Mouse (Mus musculus) bone marrow, adult 2 months (tissue): ENCODE results near the gene Vps13d. TPM values are rescaled to one million over a fixed set of nuclear protein-coding genes. Genes with fewer than 3 reads are reported as not detected.
"Not testable (repeated sequence)": the region's sequence is repeated elsewhere in the genome, so short reads cannot be mapped to it uniquely, and the experiment has no call there.

ENCODE experiments used
- H3K27ac ChIP-seq: fragments of 200-500 bp; 2 replicates; pipeline ENCODE4 v1.5.1; 2012; ENCODE audit warnings: low read depth, mild to moderate bottlenecking, control low read depth, inconsistent platforms, low read length; ENCODE audit not compliant: control insufficient read depth, poor library complexity, insufficient read depth
- H3K4me1 ChIP-seq: fragments of 200-500 bp; 2 replicates; pipeline ENCODE4 v1.6.1; 2011; ENCODE audit warnings: low read length; ENCODE audit not compliant: control insufficient read depth, insufficient read depth
- H3K4me3 ChIP-seq: fragments of 200-500 bp; replicated peaks from 2 replicates; pipeline ENCODE3; 2011; ENCODE audit warnings: mild to moderate bottlenecking, low read depth, low read length, control low read depth; ENCODE audit not compliant: control insufficient read depth
- CTCF ChIP-seq: fragments of 200-500 bp; IDR thresholded peaks from 2 replicates; pipeline ENCODE4 v1.5.1; 2011; ENCODE audit warnings: low read length, control low read depth; ENCODE audit not compliant: control insufficient read depth, insufficient read depth
- POLR2A ChIP-seq: fragments of 200-500 bp; IDR thresholded peaks from 2 replicates; pipeline ENCODE4 v1.6.1; 2011; ENCODE audit warnings: low read depth, mild to moderate bottlenecking, control low read depth, low read length, borderline replicate concordance; ENCODE audit not compliant: control insufficient read depth
- WGBS: fragments of 180-500 bp; shearing (Covaris S2); methylation state at CpG from one replicate; pipeline ENCODE4 v1.1.7; 2018; 5-methylcytosine and 5-hydroxymethylcytosine counted together
- polyA plus RNA-seq: library from polyadenylated mRNA; stranded (reverse); fragments of >200 nt; gene quantifications from 2 replicates; pipeline ENCODE4 v1.2.4, GENCODE M21; 2011; ENCODE audit warnings: low replicate concordance; ENCODE audit not compliant: missing spikeins, insufficient read depth, insufficient read length

The Vps13d gene
- polyA plus RNA-seq, 1 experiment, result 35.3 TPM

GRCm38 (mm10) chr4:145193991-145194511 is 754 bp downstream of the Vps13d start:
- Histone ChIP-seq H3K4me1 (peaks cover 1% of the 10 kb centered on the region; the same call in 1 of the 2 replicates), H3K27ac (peak overlapping the region; percentile 76; the same call in 1 of the 2 replicates), H3K4me3 (peak overlapping the region; percentile 96)
- no peak for TF ChIP-seq CTCF
- no peak for TF ChIP-seq POLR2A
- 2% methylated on average over 10 of the region's 10 CpGs for WGBS

GRCm38 (mm10) chr4:145193406-145193805 is 1.4 kb downstream of the Vps13d start:
- Histone ChIP-seq H3K27ac (no peak overlapping the region), H3K4me1 (peaks cover 1% of the 10 kb centered on the region; the same call in 1 of the 2 replicates), H3K4me3 (no peak overlapping the region)
- TF ChIP-seq POLR2A, result no peak
- no peak for TF ChIP-seq CTCF
- 41% methylated on average over 3 of the region's 3 CpGs for WGBS

DNA sequence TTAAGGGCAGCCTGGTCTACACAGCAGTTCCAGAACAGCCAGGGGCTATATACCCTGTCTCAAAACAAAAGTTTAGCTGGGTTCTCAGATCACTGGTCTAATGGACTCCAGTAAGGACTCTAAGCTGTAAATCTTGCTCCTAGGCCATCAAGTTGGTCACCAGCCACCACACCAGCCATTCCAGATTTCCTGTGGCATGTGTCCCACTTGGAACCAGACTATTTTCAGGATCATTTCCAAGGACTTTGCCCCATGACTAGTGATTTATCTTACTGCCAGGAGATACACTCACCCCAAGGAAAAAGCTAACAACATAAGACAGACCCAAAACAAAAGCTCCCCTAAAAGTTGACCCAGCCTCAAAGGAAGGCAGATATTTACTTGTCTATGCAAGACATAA is 2.1 kb downstream of the Vps13d start:
- no peak overlapping the region for H3K4me3 ChIP-seq
- TF ChIP-seq POLR2A, result no peak
- TF ChIP-seq CTCF, result no peak
- no peak overlapping the region for H3K27ac ChIP-seq
- peaks cover 1% of the 10 kb centered on the region; the same call in 1 of the 2 replicates for H3K4me1 ChIP-seq

GRCm38 (mm10) chr4:145188561-145188960 is 6.2 kb downstream of the Vps13d start:
- TF ChIP-seq CTCF (no peak), POLR2A (no peak)
- H3K4me3 ChIP-seq, result no peak overlapping the region
- H3K27ac ChIP-seq, result no peak overlapping the region
- H3K4me1 ChIP-seq, result no peaks in the 10 kb centered on the region

DNA sequence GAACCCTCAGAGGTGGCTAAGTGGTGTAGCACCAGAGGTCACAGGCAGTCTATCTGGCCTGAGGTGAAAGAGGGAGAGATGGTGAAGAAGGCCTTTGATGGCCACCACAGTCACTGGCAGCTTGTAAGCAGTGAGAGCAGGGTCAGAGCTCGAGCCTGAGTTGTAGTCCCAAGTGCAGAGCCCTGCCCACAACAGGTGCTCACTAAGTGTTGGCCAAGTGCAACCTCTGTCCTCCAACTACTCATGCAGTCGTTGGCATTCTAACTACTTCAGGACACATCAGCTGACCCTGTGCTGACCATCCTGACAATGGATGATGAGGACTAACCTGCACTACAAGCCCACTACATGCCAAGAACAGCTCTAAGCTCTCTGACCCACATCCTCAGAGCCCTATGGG is 7.2 kb downstream of the Vps13d start:
- no peak overlapping the region for H3K27ac ChIP-seq
- no peak for TF ChIP-seq CTCF
- no peak for TF ChIP-seq POLR2A
- no peak overlapping the region for H3K4me3 ChIP-seq
- no peaks in the 10 kb centered on the region for H3K4me1 ChIP-seq
- 76% methylated on average over 2 of the region's 2 CpGs for WGBS

GRCm38 (mm10) chr4:145178918-145179549 is 15.8 kb downstream of the Vps13d start:
- 90% methylated on average over 5 of the region's 5 CpGs for WGBS
- no peak overlapping the region for H3K4me3 ChIP-seq
- H3K4me1 ChIP-seq, result no peaks in the 10 kb centered on the region
- no peak for TF ChIP-seq CTCF
- TF ChIP-seq POLR2A, result no peak
- H3K27ac ChIP-seq, result no peak overlapping the region

DNA sequence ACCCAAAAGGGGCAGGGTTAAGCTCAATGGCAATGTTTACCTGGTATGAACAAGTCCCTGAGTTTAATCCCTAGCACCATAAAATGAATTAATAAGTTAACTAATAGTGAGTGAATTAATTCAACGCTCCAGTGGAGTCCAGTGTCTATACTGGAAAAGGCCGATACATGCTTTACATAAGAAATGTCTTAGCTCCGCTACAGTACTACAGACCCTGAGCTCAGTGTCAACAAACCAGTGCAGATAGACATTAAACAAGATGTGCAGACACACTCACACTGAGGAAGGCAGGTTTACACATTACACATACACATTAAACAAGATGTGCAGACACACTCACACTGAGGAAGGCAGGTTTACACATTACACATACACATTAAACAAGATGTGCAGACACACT is 29.3 kb downstream of the Vps13d start:
- H3K27ac ChIP-seq, H3K4me1 ChIP-seq, H3K4me3 ChIP-seq: not testable (repeated sequence)
- 96% methylated on average over 3 of the region's 3 CpGs for WGBS

GRCm38 (mm10) chr4:145164111-145164510 is 30.7 kb downstream of the Vps13d start:
- TF ChIP-seq POLR2A (no peak), CTCF (no peak)
- H3K27ac ChIP-seq, result no peak overlapping the region
- 92% methylated on average over 4 of the region's 4 CpGs for WGBS
- no peak overlapping the region for H3K4me3 ChIP-seq
- H3K4me1 ChIP-seq, result no peaks in the 10 kb centered on the region

- Histone ChIP-seq H3K4me1 (no peaks in the 10 kb centered on the region), H3K4me3 (no peak overlapping the region), H3K27ac (no peak overlapping the region)
- peak; percentile 36; the same call in 1 of the 2 replicates for TF ChIP-seq CTCF
- TF ChIP-seq POLR2A, result no peak
- 100% methylated on average over 1 of the region's 1 CpGs for WGBS
Observed at GRCm38 (mm10) chr4:145161243-145161642, 33.6 kb downstream of the Vps13d start.
